Mouse (Mus musculus) mature B cell (primary cell): ENCODE measurements at regions not wholly inside any gene's neighbourhood (a gene's known extent, or its start where the extent isn't known, plus 50 kb on each side); places are given as distances from the start of the nearest gene placed in this dataset.

Experiments
- in situ Hi-C: fragments of 300-500 bp; cut with MboI; formaldehyde crosslinking; loops from 2 replicates; pipeline ENCODE4 v1.14.3; 2019

- in situ Hi-C loops, result no loop called here
Observed at GRCm38 (mm10) chr3:128120647-128121440, 224.7 kb upstream of the Fam241a start.

- in situ Hi-C loops, result no loop called here
Observed at GRCm38 (mm10) chr3:128113209-128113608, 217.1 kb upstream of the Fam241a start.

GRCm38 (mm10) chr3:128110406-128110805 lies 214.3 kb upstream of the Fam241a start:
- in situ Hi-C loops, result no loop called here

GRCm38 (mm10) chr3:128104516-128104915 lies 208.4 kb upstream of the Fam241a start:
- in situ Hi-C loops, result no loop called here

DNA sequence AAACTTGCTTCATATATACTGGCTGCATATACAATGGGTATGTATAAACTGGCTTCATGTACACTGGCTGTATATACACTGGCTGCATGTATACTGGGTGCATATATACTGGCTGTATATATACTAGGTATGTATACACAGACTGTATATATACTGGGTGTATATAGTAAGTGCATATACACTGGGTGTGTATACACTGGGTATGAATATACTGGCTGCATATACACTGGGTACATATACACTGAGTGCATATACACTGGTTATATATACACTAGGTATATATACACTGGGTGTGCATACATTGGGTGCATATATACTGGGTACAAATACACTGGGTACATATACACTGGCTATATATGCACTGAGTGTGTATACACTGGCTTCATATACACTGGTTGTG lies 196.9 kb upstream of the Fam241a start:
- in situ Hi-C loops, result no loop called here

DNA sequence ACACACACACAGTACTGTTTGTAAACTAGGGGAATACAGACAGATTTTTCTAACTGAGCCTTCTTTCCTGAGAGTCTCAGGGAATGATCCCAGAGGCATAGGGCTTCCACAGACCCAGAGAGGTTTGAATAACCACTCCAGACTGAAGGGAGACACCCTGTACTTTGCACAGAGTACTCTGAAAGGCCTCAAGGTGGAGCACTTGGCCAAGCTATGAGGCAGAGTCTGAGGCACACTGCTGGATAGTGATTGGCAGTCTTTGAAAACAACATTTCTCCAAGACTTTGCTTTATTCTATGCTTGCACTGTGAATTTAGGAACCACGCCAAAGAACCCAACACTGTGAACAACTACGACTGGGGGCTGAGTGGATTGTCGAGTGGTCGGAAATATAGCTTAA lies 192.1 kb upstream of the Fam241a start:
- in situ Hi-C loops, result no loop called here

- in situ Hi-C loops, result no loop called here
Observed at GRCm38 (mm10) chr3:128087163-128087562, 191.0 kb upstream of the Fam241a start.

GRCm38 (mm10) chr3:128082463-128082862 lies 186.3 kb upstream of the Fam241a start:
- in situ Hi-C loops, result no loop called here

DNA sequence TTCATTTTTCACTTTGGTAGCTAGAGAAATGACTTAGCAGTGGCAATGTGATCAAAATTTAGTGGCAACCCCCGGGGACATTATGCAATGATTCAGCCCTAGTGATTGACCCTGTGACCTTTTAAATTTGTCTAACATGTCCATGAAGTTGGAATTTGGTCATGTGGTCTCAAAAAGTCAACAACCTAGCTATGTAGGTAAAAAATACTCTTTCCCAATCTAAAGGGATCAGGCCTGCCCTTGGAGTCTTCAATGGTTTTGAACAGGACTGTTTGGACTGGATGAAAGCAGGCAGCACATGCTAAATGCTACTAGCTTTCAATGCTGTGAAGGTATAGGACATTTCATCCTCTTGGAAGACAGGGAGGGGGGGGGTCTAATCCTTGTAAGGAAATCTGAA lies 185.3 kb upstream of the Fam241a start:
- in situ Hi-C loops, result no loop called here

- in situ Hi-C loops, result no loop called here
Observed at GRCm38 (mm10) chr3:128067861-128068260, 171.7 kb upstream of the Fam241a start.

GRCm38 (mm10) chr3:128054031-128054430 lies 157.9 kb upstream of the Fam241a start:
- in situ Hi-C loops, result no loop called here

- in situ Hi-C loops, result no loop called here
Observed at GRCm38 (mm10) chr3:128043709-128044108, 147.6 kb upstream of the Fam241a start.

DNA sequence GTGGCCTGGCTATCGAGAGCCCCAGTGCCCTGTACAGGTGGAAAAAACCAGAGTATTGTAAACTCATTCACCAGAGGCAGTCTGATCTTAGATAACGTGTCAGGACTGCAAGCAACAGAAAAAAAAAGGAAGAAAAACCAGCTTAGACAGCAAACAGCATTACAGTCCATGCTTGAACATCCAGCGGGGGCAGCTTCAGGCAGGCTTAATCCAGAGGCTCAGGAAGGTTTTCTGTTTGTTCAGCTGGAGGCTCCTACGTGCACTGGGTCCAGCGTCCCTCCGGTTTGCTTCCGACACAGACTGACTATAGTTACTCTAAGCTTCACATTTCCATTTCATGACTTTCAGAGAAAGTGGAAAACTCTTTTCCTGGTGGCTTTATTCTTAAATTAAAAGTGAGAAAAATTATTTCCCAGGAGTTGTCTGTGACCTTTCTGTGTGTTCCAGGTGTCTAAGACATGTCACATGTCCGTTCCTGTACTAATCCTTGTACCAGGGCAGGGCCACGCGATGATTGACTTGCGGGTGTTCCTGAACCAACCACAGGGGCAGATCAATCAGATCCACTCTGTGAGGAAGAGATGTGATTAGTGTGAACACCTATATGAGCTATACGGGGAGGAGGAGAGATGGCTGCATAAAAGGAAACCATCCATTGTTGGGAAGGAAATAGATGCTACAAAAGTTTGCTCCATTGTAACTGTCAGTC lies 144.4 kb upstream of the Fam241a start:
- in situ Hi-C loops, result no loop called here

DNA sequence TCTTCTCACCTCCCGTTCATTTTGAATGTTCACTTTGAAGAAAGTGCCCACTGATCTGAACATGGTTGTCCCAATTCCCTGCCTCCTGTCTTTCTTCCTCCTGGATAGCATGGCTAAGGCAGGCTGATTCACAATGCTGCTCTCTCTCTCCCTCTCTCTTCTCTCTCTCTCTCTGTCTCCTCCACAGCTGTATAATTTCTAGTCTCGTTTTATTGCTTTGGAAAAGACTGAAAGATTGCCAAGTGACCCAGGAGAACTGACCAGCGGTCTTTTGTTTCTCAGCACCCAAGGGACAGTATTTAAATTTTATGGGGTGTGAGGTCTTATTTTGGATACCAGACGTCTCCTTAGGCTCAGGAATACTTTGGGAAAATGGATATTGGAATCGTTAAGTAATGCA lies 143.1 kb upstream of the Fam241a start:
- in situ Hi-C loops, result no loop called here

DNA sequence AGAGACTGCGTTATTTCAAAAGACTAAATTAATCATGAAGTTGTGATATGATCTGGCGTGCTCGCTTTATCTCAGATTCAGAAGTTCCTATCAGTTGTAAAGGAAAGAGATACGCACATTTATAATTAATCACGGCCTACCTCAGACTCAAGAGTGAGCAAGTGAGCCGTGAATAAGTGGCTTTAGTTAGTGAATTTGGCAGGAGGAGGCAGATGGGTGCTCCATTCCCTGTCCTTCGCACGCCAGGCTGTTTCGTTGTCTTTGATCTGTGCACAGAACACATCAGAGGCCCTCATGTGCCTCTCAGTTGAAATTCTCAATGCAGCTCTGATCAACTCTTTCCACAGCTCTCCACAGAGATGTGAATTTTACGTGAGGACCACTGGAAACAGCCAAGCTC lies 140.4 kb upstream of the Fam241a start:
- in situ Hi-C loops, result no loop called here

- in situ Hi-C loops, result no loop called here
Observed at GRCm38 (mm10) chr3:128030352-128030751, 134.2 kb upstream of the Fam241a start.

- in situ Hi-C loops, result no loop called here
Observed at GRCm38 (mm10) chr3:128029565-128029915, 133.4 kb upstream of the Fam241a start.

DNA sequence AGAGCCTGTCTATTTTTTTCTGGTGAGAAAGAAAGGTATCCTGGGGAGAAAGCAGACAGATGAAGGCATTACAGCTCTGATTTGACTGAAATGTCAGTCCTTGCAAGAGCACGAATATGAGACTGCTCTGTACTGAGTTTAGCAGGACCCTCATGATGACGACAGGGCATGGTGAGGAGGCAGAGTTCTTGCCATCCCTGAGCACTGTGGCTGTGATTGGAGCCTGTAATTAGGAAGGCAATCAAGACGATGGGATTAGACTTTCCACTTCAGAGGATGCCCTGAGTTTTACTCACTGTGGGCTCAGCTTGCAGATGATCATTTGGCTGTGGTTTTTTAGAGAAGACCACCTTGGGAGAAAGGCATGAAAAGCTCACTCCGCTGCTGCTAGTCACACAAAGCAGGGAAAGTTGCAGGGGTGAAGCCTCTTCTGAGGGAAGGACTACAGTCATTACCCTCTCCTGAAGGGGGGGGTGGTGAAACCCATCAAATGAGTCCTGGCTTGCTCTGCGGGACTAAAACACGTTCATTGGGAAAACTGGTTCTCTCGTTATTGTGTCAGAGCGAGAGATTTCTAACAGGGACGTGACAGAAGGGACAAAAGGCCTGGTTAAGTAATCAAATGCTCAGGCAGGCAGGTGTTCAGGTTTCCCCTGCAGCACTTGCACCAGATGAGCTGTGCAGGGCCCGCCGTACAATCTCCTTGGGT lies 132.9 kb upstream of the Fam241a start:
- in situ Hi-C loops, result no loop called here

GRCm38 (mm10) chr3:128024856-128025255 lies 128.7 kb upstream of the Fam241a start:
- in situ Hi-C loops, result no loop called here

GRCm38 (mm10) chr3:128014909-128015308 lies 118.8 kb upstream of the Fam241a start:
- in situ Hi-C loops, result no loop called here

DNA sequence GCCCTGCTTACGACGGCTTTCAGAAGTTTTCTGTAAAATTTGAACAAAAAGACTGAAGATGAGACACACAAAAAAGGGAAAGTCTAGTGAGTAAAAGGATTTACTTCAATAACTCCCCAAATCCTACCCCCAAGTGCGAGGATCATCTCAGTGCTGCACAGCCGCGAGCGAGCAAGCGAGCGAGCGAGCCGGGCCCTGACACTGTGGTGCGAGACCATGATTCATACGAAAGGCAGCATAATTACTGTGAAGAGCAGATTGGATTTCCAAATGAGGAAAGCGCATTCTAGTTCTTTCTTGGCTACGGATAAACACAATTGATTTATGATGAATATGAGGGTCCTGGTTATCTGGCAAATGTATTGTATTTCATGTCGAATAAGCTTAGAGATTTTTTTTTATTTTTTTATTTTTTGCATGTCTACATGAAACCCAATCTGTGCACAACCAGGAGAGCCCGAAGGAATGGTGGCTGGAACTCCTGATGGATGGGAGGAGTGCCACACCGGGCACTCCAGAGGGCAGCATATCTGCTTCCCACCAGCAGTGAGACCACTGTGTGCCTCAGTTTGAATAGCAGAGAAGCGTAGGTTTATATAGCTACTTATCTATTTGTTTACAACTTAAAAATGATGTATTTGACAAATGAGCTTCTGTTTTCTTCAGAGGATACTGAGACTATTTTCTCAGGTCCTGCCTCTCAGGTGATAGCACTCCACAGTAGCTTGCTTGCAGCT lies 106.9 kb upstream of the Fam241a start:
- in situ Hi-C loops, result no loop called here

DNA sequence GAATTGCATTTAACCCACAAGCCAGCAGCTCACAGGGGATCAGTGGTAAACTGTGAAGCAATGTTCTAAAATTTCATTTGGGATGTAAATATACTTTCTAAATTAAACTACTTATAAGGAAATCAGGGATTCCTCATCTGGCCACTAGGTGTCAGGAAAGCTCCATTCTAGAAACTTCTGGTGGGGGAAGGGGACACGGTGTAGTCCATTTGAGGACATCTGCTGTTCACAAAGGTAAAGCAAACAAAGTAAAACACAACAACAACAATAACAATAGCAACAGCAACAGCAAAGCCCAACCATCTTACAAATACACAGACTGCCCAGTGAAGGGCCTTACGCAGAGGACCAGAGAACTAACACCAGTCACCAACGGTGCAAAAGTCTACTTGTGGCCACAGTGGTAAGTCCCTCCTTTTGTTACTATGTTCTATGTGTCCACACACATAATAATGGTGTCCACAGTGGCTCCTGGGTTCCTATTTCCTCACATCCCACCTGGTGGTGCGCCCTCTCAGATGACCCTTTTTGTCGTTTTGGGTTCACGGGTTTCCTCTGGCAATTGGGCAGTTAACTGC lies 105.9 kb upstream of the Fam241a start:
- in situ Hi-C loops, result no loop called here
